Mouse (Mus musculus): ENCODE measurements around the gene Vip. TPM values are rescaled to one million over a fixed set of nuclear protein-coding genes. Genes with fewer than 3 reads are reported as not detected.

The Vip gene
- polyA plus RNA-seq (2014; fragmentation: Nextera tagmentation; extraction: Ambion mirVana): 22.7 and 23.7 TPM in 2 replicates

DNA sequence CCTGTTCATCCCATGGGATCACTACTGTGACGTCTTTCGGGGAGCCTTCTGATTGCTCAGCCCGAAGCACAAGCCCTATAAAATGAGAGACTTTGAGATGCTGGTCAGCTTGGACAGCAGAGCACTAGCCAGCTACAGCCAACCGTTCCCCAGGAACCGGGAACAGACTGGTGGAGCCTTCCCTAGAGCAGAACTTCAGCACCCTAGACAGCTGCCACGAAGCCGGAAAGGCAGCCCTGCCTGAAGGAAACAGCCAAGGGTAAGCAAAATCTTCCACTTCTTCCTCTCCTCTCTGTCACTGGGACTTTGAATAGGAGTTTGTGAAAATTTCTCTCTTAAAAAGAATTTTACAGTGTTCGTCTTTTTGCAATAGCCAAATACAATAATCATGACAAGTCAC is at the start of gene Vip:
Gene Vip, plus strand, starts transcription at position 107 of the 400 bp plus-strand sequence.
- Histone ChIP-seq H3K9me3 (ENCODE audit: control insufficient read depth, low read length) (no peaks in the 10 kb centered on the region), H3K36me3 (ENCODE audit: control insufficient read depth, insufficient read depth, low read length) (no peaks in the 10 kb centered on the region), H3K4me3 (ENCODE audit: low read depth, low read length) (no peak within 1 kb of the TSS), H3K27ac (ENCODE audit: low read depth) (no peak within 1 kb of the TSS), H3K27me3 (replicated peaks; ENCODE audit: control insufficient read depth, insufficient read depth, low read length) (no peaks in the 10 kb centered on the region), H3K9ac (ENCODE audit: low read length) (no peak within 1 kb of the TSS), H3K4me2 (ENCODE audit: low read length) (no peak within 1 kb of the TSS), H3K4me1 (replicated peaks; ENCODE audit: control insufficient read depth, insufficient read depth, low read length) (no peaks in the 10 kb centered on the region)
- ATAC-seq (replicated peaks; ENCODE audit: low FRiP score, low TSS enrichment, low read depth) (no peak), DNase-seq (ENCODE audit: low spot score) (peak; percentile 77)
- WGBS: 24% methylated on average over 8 of the region's 8 CpGs

- 91% methylated on average over 2 of the region's 2 CpGs for WGBS
- no peak overlapping the region for H3K27ac ChIP-seq (ENCODE audit: low read depth)
Measured at GRCm38 (mm10) chr10:5591061-5591460, 48.0 kb upstream of the Vip start.

GRCm38 (mm10) chr10:5591996-5592395 is 47.0 kb upstream of the Vip start:
- 80% methylated on average over 4 of the region's 4 CpGs for WGBS
- no peak overlapping the region for H3K4me3 ChIP-seq (ENCODE audit: low read depth, low read length)
- H3K9me3 ChIP-seq (ENCODE audit: control insufficient read depth, low read length): no peaks in the 10 kb centered on the region
- ATAC-seq (replicated peaks; ENCODE audit: low FRiP score, low TSS enrichment, low read depth) (no peak), DNase-seq (ENCODE audit: low spot score) (no peak)
- H3K27ac ChIP-seq (ENCODE audit: low read depth): 0 out of 2 replicates have a peak overlapping the region, but pooled peaks have one; percentile 6
- H3K9ac ChIP-seq (ENCODE audit: low read length): no peak overlapping the region
- no peak overlapping the region for H3K4me2 ChIP-seq (ENCODE audit: low read length)
- no peaks in the 10 kb centered on the region for H3K36me3 ChIP-seq (ENCODE audit: control insufficient read depth, insufficient read depth, low read length)
- no peaks in the 10 kb centered on the region for H3K27me3 ChIP-seq (replicated peaks; ENCODE audit: control insufficient read depth, insufficient read depth, low read length)
- H3K4me1 ChIP-seq (replicated peaks; ENCODE audit: control insufficient read depth, insufficient read depth, low read length): no peaks in the 10 kb centered on the region

More at GRCm38 (mm10) chr10:5591061-5591460, 48.0 kb upstream of the Vip start:
- no peaks in the 10 kb centered on the region for H3K9me3 ChIP-seq (ENCODE audit: control insufficient read depth, low read length)
- no peaks in the 10 kb centered on the region for H3K27me3 ChIP-seq (replicated peaks; ENCODE audit: control insufficient read depth, insufficient read depth, low read length)
- no peaks in the 10 kb centered on the region for H3K36me3 ChIP-seq (ENCODE audit: control insufficient read depth, insufficient read depth, low read length)
- H3K9ac ChIP-seq (ENCODE audit: low read length): no peak overlapping the region
- ATAC-seq (replicated peaks; ENCODE audit: low FRiP score, low TSS enrichment, low read depth) (no peak), DNase-seq (ENCODE audit: low spot score) (no peak)
- no peaks in the 10 kb centered on the region for H3K4me1 ChIP-seq (replicated peaks; ENCODE audit: control insufficient read depth, insufficient read depth, low read length)
- H3K4me2 ChIP-seq (ENCODE audit: low read length): no peak overlapping the region
- H3K4me3 ChIP-seq (ENCODE audit: low read depth, low read length): no peak overlapping the region

- Histone ChIP-seq H3K27me3 (replicated peaks; ENCODE audit: control insufficient read depth, insufficient read depth, low read length) (no peaks in the 10 kb centered on the region), H3K9me3 (ENCODE audit: control insufficient read depth, low read length) (no peaks in the 10 kb centered on the region), H3K36me3 (ENCODE audit: control insufficient read depth, insufficient read depth, low read length) (no peaks in the 10 kb centered on the region), H3K4me1 (replicated peaks; ENCODE audit: control insufficient read depth, insufficient read depth, low read length) (no peaks in the 10 kb centered on the region), H3K27ac (ENCODE audit: low read depth) (no peak within 1 kb of the TSS), H3K4me3 (ENCODE audit: low read depth, low read length) (0 out of 2 replicates have a peak within 1 kb of the TSS, but pooled peaks have one; percentile 7), H3K4me2 (ENCODE audit: low read length) (no peak within 1 kb of the TSS), H3K9ac (ENCODE audit: low read length) (no peak within 1 kb of the TSS)
- DNase-seq (ENCODE audit: low spot score) (no peak), ATAC-seq (replicated peaks; ENCODE audit: low FRiP score, low TSS enrichment, low read depth) (no peak)
- 22% methylated on average over 5 of the region's 5 CpGs for WGBS
Measured at GRCm38 (mm10) chr10:5593464-5593863, 45.6 kb upstream of the Vip start, which contains the start of gene Myct1. Gene Myct1, plus strand, starts transcription at chr10:5593775.

- Histone ChIP-seq H3K27me3 (replicated peaks; ENCODE audit: control insufficient read depth, insufficient read depth, low read length) (no peaks in the 10 kb centered on the region), H3K36me3 (ENCODE audit: control insufficient read depth, insufficient read depth, low read length) (no peaks in the 10 kb centered on the region), H3K4me3 (ENCODE audit: low read depth, low read length) (0 out of 2 replicates have a peak overlapping the region, but pooled peaks have one; percentile 7), H3K27ac (ENCODE audit: low read depth) (no peak overlapping the region), H3K9ac (ENCODE audit: low read length) (no peak overlapping the region), H3K4me2 (ENCODE audit: low read length) (no peak overlapping the region), H3K9me3 (ENCODE audit: control insufficient read depth, low read length) (no peaks in the 10 kb centered on the region), H3K4me1 (replicated peaks; ENCODE audit: control insufficient read depth, insufficient read depth, low read length) (no peaks in the 10 kb centered on the region)
- ATAC-seq (replicated peaks; ENCODE audit: low FRiP score, low TSS enrichment, low read depth) (no peak), DNase-seq (ENCODE audit: low spot score) (no peak)
- 65% methylated on average over 5 of the region's 5 CpGs for WGBS
Measured at GRCm38 (mm10) chr10:5594457-5594856, 44.6 kb upstream of the Vip start.

DNA sequence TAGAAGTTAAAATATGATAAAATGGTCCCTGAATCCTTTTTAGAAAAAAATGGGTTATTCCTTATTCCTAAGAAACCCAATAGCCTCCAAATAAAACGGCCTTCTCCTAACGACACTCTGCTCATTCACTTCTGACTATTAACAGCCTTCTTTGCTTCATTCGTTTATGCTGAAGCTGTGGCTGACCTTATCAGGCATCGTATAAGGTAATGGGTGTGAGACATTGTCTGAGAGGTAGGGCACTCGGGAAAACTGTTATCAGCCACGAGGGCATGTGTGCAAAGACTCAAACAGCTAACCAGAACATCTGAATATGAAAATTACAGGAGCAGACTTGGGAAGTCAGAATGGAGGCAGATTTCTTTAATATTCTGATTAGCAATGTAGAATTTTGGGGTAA is 42.5 kb upstream of the Vip start:
- Histone ChIP-seq H3K36me3 (ENCODE audit: control insufficient read depth, insufficient read depth, low read length) (no peaks in the 10 kb centered on the region), H3K27ac (ENCODE audit: low read depth) (no peak overlapping the region), H3K4me2 (ENCODE audit: low read length) (no peak overlapping the region), H3K4me1 (replicated peaks; ENCODE audit: control insufficient read depth, insufficient read depth, low read length) (no peaks in the 10 kb centered on the region), H3K27me3 (replicated peaks; ENCODE audit: control insufficient read depth, insufficient read depth, low read length) (no peaks in the 10 kb centered on the region), H3K4me3 (ENCODE audit: low read depth, low read length) (no peak overlapping the region), H3K9me3 (ENCODE audit: control insufficient read depth, low read length) (no peaks in the 10 kb centered on the region), H3K9ac (ENCODE audit: low read length) (no peak overlapping the region)
- 41% methylated on average over 6 of the region's 6 CpGs for WGBS
- ATAC-seq (replicated peaks; ENCODE audit: low FRiP score, low TSS enrichment, low read depth) (no peak), DNase-seq (ENCODE audit: low spot score) (no peak)

DNA sequence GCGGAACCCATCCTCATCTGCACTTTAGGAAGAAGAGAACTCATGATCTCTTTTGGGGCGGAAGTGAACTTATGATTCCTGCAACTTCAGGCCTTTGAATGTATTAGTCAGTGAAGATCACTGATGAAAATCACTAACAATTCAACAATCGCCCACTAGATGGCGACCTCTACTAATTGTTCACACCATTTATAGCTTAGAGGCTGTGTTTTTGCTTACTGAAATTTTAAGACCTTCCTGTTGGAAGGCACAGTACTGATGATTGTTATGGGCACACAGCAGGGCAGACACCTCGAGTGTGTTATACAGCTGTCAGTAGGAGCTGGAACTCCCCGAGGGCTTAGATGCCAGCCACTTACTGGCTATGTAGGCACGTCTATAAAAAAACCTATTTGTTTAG is 38.9 kb upstream of the Vip start:
- Histone ChIP-seq H3K36me3 (ENCODE audit: control insufficient read depth, insufficient read depth, low read length) (no peaks in the 10 kb centered on the region), H3K27me3 (replicated peaks; ENCODE audit: control insufficient read depth, insufficient read depth, low read length) (no peaks in the 10 kb centered on the region), H3K4me3 (ENCODE audit: low read depth, low read length) (no peak overlapping the region), H3K9ac (ENCODE audit: low read length) (no peak overlapping the region), H3K9me3 (ENCODE audit: control insufficient read depth, low read length) (no peaks in the 10 kb centered on the region), H3K4me1 (replicated peaks; ENCODE audit: control insufficient read depth, insufficient read depth, low read length) (no peaks in the 10 kb centered on the region), H3K27ac (ENCODE audit: low read depth) (no peak overlapping the region), H3K4me2 (ENCODE audit: low read length) (no peak overlapping the region)
- ATAC-seq (replicated peaks; ENCODE audit: low FRiP score, low TSS enrichment, low read depth) (peak; percentile 68; the same call in 1 of the 2 replicates), DNase-seq (ENCODE audit: low spot score) (peak; percentile 81)
- 17% methylated on average over 7 of the region's 7 CpGs for WGBS

DNA sequence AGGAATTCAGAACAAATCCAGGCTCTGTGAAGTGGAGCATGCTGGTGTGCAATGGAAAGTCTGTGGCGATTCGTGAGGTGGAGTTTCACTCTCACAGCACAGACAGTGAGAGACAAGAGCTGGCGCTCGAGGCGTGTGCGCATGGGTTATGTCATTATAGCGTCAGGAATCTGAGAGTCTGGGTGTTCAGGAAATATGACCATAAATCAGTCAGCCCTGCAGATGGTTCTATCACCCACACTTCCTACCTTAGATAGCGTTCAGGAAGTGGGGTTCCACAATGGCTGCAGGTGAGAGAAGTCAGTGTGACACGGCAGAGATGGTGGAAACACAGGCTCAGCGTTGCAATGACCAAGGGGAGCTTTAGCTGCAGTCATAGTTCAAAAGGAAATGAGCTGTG is 35.5 kb upstream of the Vip start:
- Histone ChIP-seq H3K9ac (ENCODE audit: low read length) (no peak overlapping the region), H3K4me3 (ENCODE audit: low read depth, low read length) (no peak overlapping the region), H3K4me1 (replicated peaks; ENCODE audit: control insufficient read depth, insufficient read depth, low read length) (no peaks in the 10 kb centered on the region), H3K4me2 (ENCODE audit: low read length) (no peak overlapping the region), H3K9me3 (ENCODE audit: control insufficient read depth, low read length) (no peaks in the 10 kb centered on the region), H3K27ac (ENCODE audit: low read depth) (no peak overlapping the region), H3K36me3 (ENCODE audit: control insufficient read depth, insufficient read depth, low read length) (no peaks in the 10 kb centered on the region), H3K27me3 (replicated peaks; ENCODE audit: control insufficient read depth, insufficient read depth, low read length) (no peaks in the 10 kb centered on the region)
- DNase-seq (ENCODE audit: low spot score): no peak
- 65% methylated on average over 10 of the region's 10 CpGs for WGBS
- no peak for ATAC-seq (replicated peaks; ENCODE audit: low FRiP score, low TSS enrichment, low read depth)

GRCm38 (mm10) chr10:5604371-5604770 is 34.6 kb upstream of the Vip start:
- DNase-seq (ENCODE audit: low spot score): no peak
- no peak overlapping the region for H3K27ac ChIP-seq (ENCODE audit: low read depth)
- ATAC-seq (replicated peaks; ENCODE audit: low FRiP score, low TSS enrichment, low read depth): no peak
- H3K4me2 ChIP-seq (ENCODE audit: low read length): no peak overlapping the region
- H3K36me3 ChIP-seq (ENCODE audit: control insufficient read depth, insufficient read depth, low read length): no peaks in the 10 kb centered on the region
- no peaks in the 10 kb centered on the region for H3K27me3 ChIP-seq (replicated peaks; ENCODE audit: control insufficient read depth, insufficient read depth, low read length)
- no peaks in the 10 kb centered on the region for H3K9me3 ChIP-seq (ENCODE audit: control insufficient read depth, low read length)
- H3K4me3 ChIP-seq (ENCODE audit: low read depth, low read length): no peak overlapping the region
- WGBS: 84% methylated on average over 13 of the region's 13 CpGs
- no peaks in the 10 kb centered on the region for H3K4me1 ChIP-seq (replicated peaks; ENCODE audit: control insufficient read depth, insufficient read depth, low read length)
- no peak overlapping the region for H3K9ac ChIP-seq (ENCODE audit: low read length)
